Mouse (Mus musculus): ENCODE results near the gene Spata2. TPM values are rescaled to one million over a fixed set of nuclear protein-coding genes. Genes with fewer than 3 reads are reported as not detected.

The Spata2 gene
- polyA plus RNA-seq, 1 experiment from 2014 or later, result 13.1 TPM

DNA sequence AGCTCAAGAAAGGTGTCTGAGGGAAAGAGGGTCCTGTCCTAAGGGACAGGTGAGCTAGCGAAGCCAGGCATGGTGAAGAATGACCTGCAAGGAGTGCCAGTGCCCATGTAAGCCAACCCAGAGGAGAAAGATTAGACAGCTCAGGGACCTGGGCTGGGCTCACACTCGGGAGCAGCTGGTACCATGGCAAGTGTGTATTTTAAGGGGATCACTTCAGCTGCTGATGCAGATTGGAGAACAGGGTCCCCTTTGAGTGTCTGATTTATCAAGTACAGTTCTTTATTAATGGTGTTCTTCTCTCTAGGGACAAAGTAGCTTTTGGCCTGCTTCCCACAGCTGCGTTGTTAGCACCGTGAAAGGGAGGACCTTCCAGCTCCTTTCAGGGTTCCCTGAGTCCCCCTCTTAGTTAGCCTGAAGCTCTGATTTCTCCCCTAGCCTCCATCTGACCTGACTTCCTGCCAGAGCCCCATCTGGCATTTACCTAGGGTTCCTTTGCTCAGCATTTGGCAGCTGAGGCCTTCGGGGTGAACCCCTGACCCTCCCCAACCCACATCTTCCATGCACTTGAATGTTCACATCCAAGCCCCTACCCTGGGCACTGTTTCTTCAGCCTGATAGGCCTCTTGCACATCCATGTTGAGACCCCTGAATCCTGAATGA, 36.2 kb downstream of the Spata2 start:
- H3K4me2 ChIP-seq (replicated peaks; ENCODE audit: low read depth, low read length), result no peak overlapping the region
- H3K36me3 ChIP-seq (ENCODE audit: control insufficient read depth, insufficient read depth, low read length), result peaks cover 27% of the 10 kb centered on the region
- ATAC-seq (ENCODE audit: insufficient number of reproducible peaks, insufficient read depth, low FRiP score, low read depth), result no peak
- H3K9me3 ChIP-seq (ENCODE audit: control insufficient read depth, low read depth, low read length), result no peaks in the 10 kb centered on the region
- H3K27me3 ChIP-seq (ENCODE audit: control insufficient read depth, insufficient read depth, low read length), result no peaks in the 10 kb centered on the region
- H3K9ac ChIP-seq (replicated peaks; ENCODE audit: low read depth, low read length), result no peak overlapping the region
- H3K27ac ChIP-seq (ENCODE audit: low read length), result no peak overlapping the region
- H3K4me3 ChIP-seq (ENCODE audit: low read depth, low read length), result no peak overlapping the region
- 90% methylated on average over 5 of the region's 5 CpGs for WGBS
- no peaks in the 10 kb centered on the region for H3K4me1 ChIP-seq (ENCODE audit: control insufficient read depth, insufficient read depth, low read length)

- no peak for ATAC-seq (ENCODE audit: insufficient number of reproducible peaks, insufficient read depth, low FRiP score, low read depth)
- WGBS, result 67% methylated on average over 3 of the region's 3 CpGs
- Histone ChIP-seq H3K4me3 (ENCODE audit: low read depth, low read length) (no peak overlapping the region), H3K27ac (ENCODE audit: low read length) (no peak overlapping the region), H3K4me1 (ENCODE audit: control insufficient read depth, insufficient read depth, low read length) (no peaks in the 10 kb centered on the region), H3K9me3 (ENCODE audit: control insufficient read depth, low read depth, low read length) (no peaks in the 10 kb centered on the region), H3K27me3 (ENCODE audit: control insufficient read depth, insufficient read depth, low read length) (no peaks in the 10 kb centered on the region), H3K36me3 (ENCODE audit: control insufficient read depth, insufficient read depth, low read length) (peaks cover 46% of the 10 kb centered on the region), H3K4me2 (replicated peaks; ENCODE audit: low read depth, low read length) (no peak overlapping the region), H3K9ac (replicated peaks; ENCODE audit: low read depth, low read length) (no peak overlapping the region)
Measured at GRCm38 (mm10) chr2:167453814-167454213, 38.9 kb downstream of the Spata2 start.

- Histone ChIP-seq H3K27me3 (ENCODE audit: control insufficient read depth, insufficient read depth, low read length) (no peaks in the 10 kb centered on the region), H3K4me1 (ENCODE audit: control insufficient read depth, insufficient read depth, low read length) (no peaks in the 10 kb centered on the region), H3K4me2 (replicated peaks; ENCODE audit: low read depth, low read length) (no peak overlapping the region), H3K9ac (replicated peaks; ENCODE audit: low read depth, low read length) (no peak overlapping the region), H3K36me3 (ENCODE audit: control insufficient read depth, insufficient read depth, low read length) (peaks cover 30% of the 10 kb centered on the region), H3K27ac (ENCODE audit: low read length) (no peak overlapping the region), H3K4me3 (ENCODE audit: low read depth, low read length) (no peak overlapping the region), H3K9me3 (ENCODE audit: control insufficient read depth, low read depth, low read length) (no peaks in the 10 kb centered on the region)
- 89% methylated on average over 8 of the region's 8 CpGs for WGBS
- no peak for ATAC-seq (ENCODE audit: insufficient number of reproducible peaks, insufficient read depth, low FRiP score, low read depth)
Measured at GRCm38 (mm10) chr2:167450647-167451046, 42.0 kb downstream of the Spata2 start.

DNA sequence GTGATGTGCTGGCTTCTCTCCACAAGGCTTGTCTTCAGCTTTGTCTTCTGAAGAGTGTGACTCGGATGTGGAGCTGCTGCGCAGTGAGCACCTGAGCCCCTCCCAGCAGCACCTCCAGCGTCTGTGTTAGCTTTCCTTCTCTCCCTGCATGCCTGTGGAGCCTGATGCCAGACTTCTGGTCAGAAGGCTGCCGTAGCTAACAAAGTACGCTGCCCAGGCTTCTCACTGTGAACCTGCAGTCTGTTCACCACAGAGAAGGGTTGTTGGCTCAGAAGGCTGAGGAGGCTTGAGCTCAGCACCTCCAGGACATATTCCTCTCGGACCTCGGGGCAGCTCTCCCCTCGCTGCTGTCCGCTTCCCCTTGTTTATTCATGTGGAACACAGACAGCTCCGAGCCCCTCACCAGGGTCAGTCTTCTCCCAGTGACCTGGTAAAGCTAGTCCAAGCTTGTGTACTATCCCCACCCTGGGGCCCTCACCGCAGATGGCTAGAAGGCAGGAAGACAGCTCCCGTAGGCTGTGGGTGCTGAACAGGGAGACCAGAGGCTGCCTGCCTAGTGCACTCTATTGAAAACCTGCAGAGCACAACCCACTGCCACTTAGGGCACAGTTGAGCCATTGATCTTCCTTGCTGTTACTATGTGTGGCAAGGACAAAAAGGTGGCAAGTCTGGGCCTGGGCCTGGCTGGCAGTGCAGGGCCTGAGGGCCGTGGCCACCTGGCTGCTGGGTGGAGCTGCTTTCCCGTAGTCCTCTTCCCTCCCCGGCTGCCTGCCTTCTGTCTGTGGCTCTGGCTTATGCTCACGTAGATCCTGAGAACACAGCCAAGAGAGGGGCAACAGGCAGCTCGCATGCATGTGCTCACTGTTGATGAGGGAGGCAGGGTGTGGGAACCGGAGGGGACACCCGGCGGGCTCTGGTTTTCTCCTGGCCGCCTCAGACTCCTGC, 43.1 kb downstream of the Spata2 start:
- WGBS, result 89% methylated on average over 21 of the region's 21 CpGs
- ATAC-seq (ENCODE audit: insufficient number of reproducible peaks, insufficient read depth, low FRiP score, low read depth), result no peak
- no peaks in the 10 kb centered on the region for H3K4me1 ChIP-seq (ENCODE audit: control insufficient read depth, insufficient read depth, low read length)
- H3K36me3 ChIP-seq (ENCODE audit: control insufficient read depth, insufficient read depth, low read length), result peaks cover 27% of the 10 kb centered on the region
- H3K9ac ChIP-seq (replicated peaks; ENCODE audit: low read depth, low read length), result no peak overlapping the region
- H3K9me3 ChIP-seq (ENCODE audit: control insufficient read depth, low read depth, low read length), result no peaks in the 10 kb centered on the region
- no peak overlapping the region for H3K4me2 ChIP-seq (replicated peaks; ENCODE audit: low read depth, low read length)
- no peak overlapping the region for H3K4me3 ChIP-seq (ENCODE audit: low read depth, low read length)
- H3K27me3 ChIP-seq (ENCODE audit: control insufficient read depth, insufficient read depth, low read length), result no peaks in the 10 kb centered on the region
- no peak overlapping the region for H3K27ac ChIP-seq (ENCODE audit: low read length)

GRCm38 (mm10) chr2:167447629-167448028, 45.1 kb downstream of the Spata2 start:
- H3K36me3 ChIP-seq (ENCODE audit: control insufficient read depth, insufficient read depth, low read length), result peaks cover 42% of the 10 kb centered on the region
- no peaks in the 10 kb centered on the region for H3K27me3 ChIP-seq (ENCODE audit: control insufficient read depth, insufficient read depth, low read length)
- no peak for ATAC-seq (ENCODE audit: insufficient number of reproducible peaks, insufficient read depth, low FRiP score, low read depth)
- H3K4me1 ChIP-seq (ENCODE audit: control insufficient read depth, insufficient read depth, low read length), result no peaks in the 10 kb centered on the region
- no peak overlapping the region for H3K4me2 ChIP-seq (replicated peaks; ENCODE audit: low read depth, low read length)
- H3K4me3 ChIP-seq (ENCODE audit: low read depth, low read length), result no peak overlapping the region
- no peak overlapping the region for H3K27ac ChIP-seq (ENCODE audit: low read length)
- 93% methylated on average over 8 of the region's 8 CpGs for WGBS
- H3K9ac ChIP-seq (replicated peaks; ENCODE audit: low read depth, low read length), result no peak overlapping the region
- H3K9me3 ChIP-seq (ENCODE audit: control insufficient read depth, low read depth, low read length), result no peaks in the 10 kb centered on the region

DNA sequence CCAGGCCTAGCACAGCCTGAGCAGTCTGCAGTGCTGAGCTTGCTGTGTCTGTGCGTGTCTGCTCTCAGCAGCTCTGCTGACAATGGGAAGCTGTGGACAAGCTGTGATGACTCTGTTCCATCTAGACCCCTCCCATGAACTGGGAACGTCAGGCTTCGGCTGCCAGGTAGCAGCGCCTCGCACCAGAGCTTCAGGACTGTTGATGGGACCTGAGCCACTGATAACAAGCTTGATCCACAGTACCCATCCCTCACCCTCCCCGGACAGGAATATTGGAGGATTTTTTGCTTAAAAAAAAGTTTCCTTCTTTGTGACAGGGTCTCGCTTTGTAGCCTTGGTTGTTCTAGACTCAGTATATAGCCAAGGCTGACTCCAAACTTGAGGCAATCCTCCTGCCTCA, 45.5 kb downstream of the Spata2 start:
- H3K36me3 ChIP-seq (ENCODE audit: control insufficient read depth, insufficient read depth, low read length), result peaks cover 46% of the 10 kb centered on the region

DNA sequence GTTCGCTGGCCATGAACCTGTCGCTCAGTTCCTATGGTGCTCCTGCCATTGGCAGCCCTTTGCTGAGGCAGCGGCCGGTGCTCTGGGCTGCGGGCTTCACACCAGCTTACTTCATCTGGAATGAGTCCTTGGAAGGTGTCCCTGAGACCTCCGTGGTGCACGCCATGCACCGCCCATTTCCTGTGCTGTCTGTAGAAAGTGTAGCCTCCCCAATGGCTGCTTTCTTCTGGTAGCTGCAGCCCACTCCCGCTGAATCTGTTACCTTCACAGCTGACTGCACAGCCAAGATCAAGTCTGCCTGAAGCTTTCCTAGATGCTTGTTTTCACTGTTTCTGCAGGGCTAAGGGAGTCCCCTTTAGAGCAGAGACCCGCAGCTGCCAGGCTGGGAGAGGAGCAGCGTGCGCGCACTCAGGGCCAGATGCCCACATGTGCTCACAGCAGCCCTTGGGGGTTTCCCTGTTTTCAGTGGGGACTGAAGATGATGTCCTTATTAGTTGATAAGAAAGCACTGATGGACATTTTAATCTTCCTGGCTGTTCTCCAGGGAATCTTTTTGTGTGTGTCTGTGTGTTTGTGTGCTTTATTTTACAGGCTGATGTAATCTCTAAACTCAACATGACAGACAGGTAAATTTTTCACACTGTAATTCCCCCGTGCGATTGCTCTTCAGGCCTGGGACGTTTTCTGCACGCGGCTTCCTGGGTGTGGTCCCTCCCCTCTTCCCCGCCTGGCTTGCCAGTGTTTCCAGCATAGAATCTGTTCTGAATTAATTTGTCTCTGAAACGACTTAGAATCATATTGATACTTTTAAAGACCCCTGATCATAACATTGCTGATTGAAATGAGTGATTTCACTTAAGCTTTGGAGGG, 46.5 kb downstream of the Spata2 start:
- Histone ChIP-seq H3K4me3 (ENCODE audit: low read depth, low read length) (no peak overlapping the region), H3K4me2 (replicated peaks; ENCODE audit: low read depth, low read length) (no peak overlapping the region), H3K4me1 (ENCODE audit: control insufficient read depth, insufficient read depth, low read length) (no peaks in the 10 kb centered on the region), H3K27ac (ENCODE audit: low read length) (no peak overlapping the region), H3K36me3 (ENCODE audit: control insufficient read depth, insufficient read depth, low read length) (peaks cover 46% of the 10 kb centered on the region), H3K9ac (replicated peaks; ENCODE audit: low read depth, low read length) (no peak overlapping the region), H3K27me3 (ENCODE audit: control insufficient read depth, insufficient read depth, low read length) (no peaks in the 10 kb centered on the region), H3K9me3 (ENCODE audit: control insufficient read depth, low read depth, low read length) (no peaks in the 10 kb centered on the region)
- no peak for ATAC-seq (ENCODE audit: insufficient number of reproducible peaks, insufficient read depth, low FRiP score, low read depth)
- 86% methylated on average over 20 of the region's 20 CpGs for WGBS

More for the DNA sequence above, 45.5 kb downstream of the Spata2 start:
- H3K9me3 ChIP-seq (ENCODE audit: control insufficient read depth, low read depth, low read length), result no peaks in the 10 kb centered on the region
- no peak overlapping the region for H3K27ac ChIP-seq (ENCODE audit: low read length)
- H3K4me1 ChIP-seq (ENCODE audit: control insufficient read depth, insufficient read depth, low read length), result no peaks in the 10 kb centered on the region
- H3K9ac ChIP-seq (replicated peaks; ENCODE audit: low read depth, low read length), result no peak overlapping the region
- H3K4me3 ChIP-seq (ENCODE audit: low read depth, low read length), result no peak overlapping the region
- 97% methylated on average over 7 of the region's 7 CpGs for WGBS
- H3K4me2 ChIP-seq (replicated peaks; ENCODE audit: low read depth, low read length), result no peak overlapping the region
- no peaks in the 10 kb centered on the region for H3K27me3 ChIP-seq (ENCODE audit: control insufficient read depth, insufficient read depth, low read length)
- no peak for ATAC-seq (ENCODE audit: insufficient number of reproducible peaks, insufficient read depth, low FRiP score, low read depth)

Data from stomach, embryonic 14.5 days (tissue).